Mouse (Mus musculus): Measurements from ENCODE around the gene Jpt2. TPM values are rescaled to one million over a fixed set of nuclear protein-coding genes. Genes with fewer than 3 reads are reported as not detected.
"Not testable (repeated sequence)": the region's sequence is repeated elsewhere in the genome, so short reads cannot be mapped to it uniquely, and the experiment has no call there.

The Jpt2 gene
- 71.0 and 108 TPM in 2 replicates for total RNA-seq (2017)

DNA sequence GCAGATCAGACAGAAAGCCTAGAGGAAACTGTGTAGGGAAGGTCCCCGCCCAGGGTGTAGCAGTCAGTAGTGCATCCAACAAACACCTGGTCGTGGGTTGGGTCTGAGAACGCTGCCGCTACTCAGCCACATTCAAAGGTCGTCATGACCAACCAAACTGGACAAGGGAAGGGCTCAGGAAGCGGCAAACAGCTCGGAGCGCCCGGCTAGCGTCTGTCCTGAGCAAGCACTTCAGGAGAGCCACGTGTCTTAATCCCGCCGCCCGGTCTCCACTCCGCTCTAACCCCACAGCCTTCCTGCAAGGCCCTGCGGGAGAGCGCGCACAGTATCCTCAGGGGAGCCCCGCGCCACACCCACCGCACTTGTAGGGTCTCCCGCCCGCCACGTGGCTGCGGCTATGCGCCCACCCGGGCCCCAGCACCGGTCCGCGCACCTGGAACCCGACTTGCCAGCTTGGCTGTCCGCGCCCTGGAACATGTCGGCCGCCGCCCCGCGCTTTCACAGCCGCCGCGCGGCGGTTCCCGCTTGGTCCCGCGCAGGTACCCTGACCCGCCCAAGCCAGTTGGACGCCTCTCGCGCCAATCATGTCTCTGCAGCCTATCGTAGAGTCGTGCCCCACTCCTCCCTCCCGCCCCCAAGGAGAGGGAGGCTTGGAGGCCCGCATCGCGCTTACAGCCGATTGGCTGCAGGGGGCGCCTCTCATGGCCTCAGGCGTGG, at the start of gene Jpt2:
TSS of gene Jpt2 (minus strand) at position 555 of the 717 bp plus-strand sequence.
- ATAC-seq (replicated peaks in 1 of 2; ENCODE audit: insufficient read depth in 1 of 2, low FRiP score in 2 of 2, low TSS enrichment in 1 of 2, low read depth in 1 of 2, poor library complexity in 2 of 2, severe bottlenecking in 2 of 2) = peak; percentile 99 to 100

- ATAC-seq (replicated peaks in 1 of 2; ENCODE audit: insufficient read depth in 1 of 2, low FRiP score in 2 of 2, low TSS enrichment in 1 of 2, low read depth in 1 of 2, poor library complexity in 2 of 2, severe bottlenecking in 2 of 2) = no peak
Observed at GRCm38 (mm10) chr17:25007480-25007879, 47.0 kb upstream of the Jpt2 start.

DNA sequence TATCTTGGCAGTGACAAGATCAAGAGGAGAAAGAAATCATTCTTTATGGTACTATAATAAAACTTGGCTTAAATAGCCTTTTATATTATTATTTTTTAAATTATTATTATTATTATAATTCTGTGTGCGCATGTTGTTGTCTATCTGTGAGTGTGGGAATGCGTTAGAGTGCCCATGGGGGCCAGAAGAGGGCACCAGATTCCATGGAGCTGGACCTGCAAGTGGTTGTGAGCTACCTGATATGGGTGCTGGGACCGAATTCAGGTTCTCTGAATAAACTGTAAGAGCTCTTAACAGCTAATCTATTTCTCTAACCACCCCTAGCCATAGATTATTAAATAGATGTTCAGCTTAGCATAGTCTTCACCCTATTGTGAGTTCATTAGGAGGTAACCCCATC, 44.6 kb upstream of the Jpt2 start:
- no peak for ATAC-seq (replicated peaks in 1 of 2; ENCODE audit: insufficient read depth in 1 of 2, low FRiP score in 2 of 2, low TSS enrichment in 1 of 2, low read depth in 1 of 2, poor library complexity in 2 of 2, severe bottlenecking in 2 of 2)

GRCm38 (mm10) chr17:24994721-24995120, 34.2 kb upstream of the Jpt2 start:
- no peak for ATAC-seq (replicated peaks in 1 of 2; ENCODE audit: insufficient read depth in 1 of 2, low FRiP score in 2 of 2, low TSS enrichment in 1 of 2, low read depth in 1 of 2, poor library complexity in 2 of 2, severe bottlenecking in 2 of 2)

GRCm38 (mm10) chr17:24987221-24987620, 26.7 kb upstream of the Jpt2 start:
- no peak for ATAC-seq (replicated peaks in 1 of 2; ENCODE audit: insufficient read depth in 1 of 2, low FRiP score in 2 of 2, low TSS enrichment in 1 of 2, low read depth in 1 of 2, poor library complexity in 2 of 2, severe bottlenecking in 2 of 2)

DNA sequence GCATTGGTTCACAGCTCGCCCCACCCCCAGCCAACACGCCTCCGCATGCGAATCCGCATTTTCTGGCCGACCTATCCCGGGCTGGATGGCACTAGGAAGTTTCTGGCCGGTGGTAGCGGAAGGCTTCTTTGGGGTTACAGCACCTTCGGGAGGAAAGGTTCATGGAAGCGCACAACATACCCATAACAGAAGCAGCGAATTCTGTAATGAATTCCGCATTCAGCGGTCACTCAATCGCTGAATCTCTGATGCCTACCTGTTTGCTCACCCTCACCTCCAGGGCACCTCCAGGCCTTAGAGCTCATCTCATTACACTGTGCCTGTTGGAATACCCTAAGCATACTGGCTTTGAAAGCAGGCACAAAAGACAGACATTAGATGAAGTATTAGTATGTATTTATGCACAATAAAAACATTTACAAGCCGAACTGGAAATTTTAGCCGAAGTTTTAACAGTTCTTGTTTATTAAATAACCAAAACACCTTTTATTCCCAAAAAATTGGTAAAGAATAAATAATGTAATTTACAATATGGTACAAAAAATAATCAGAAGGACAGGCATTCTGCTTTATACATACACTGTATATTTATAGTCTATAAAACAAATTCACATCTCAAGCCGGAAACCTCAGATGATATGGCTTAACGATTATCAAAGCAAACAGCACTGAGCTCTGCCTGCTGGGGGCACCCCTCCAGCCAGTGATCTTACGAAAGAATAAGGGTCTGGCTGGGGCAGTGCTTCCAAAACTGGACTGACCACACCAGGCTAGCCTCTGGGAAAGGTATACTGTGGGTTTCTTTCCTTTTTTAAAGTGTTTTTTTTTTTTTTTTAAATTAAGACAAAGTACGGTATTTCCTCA, 595 bp upstream of the Jpt2 start:
- peak in 1 of 2 experiments; percentile 30; a peak in 2 of 4 replicates for ATAC-seq (replicated peaks in 1 of 2; ENCODE audit: insufficient read depth in 1 of 2, low FRiP score in 2 of 2, low TSS enrichment in 1 of 2, low read depth in 1 of 2, poor library complexity in 2 of 2, severe bottlenecking in 2 of 2)

- ATAC-seq (replicated peaks in 1 of 2; ENCODE audit: insufficient read depth in 1 of 2, low FRiP score in 2 of 2, low TSS enrichment in 1 of 2, low read depth in 1 of 2, poor library complexity in 2 of 2, severe bottlenecking in 2 of 2) = no peak
Observed at GRCm38 (mm10) chr17:24959371-24959770, 1.1 kb downstream of the Jpt2 start.

DNA sequence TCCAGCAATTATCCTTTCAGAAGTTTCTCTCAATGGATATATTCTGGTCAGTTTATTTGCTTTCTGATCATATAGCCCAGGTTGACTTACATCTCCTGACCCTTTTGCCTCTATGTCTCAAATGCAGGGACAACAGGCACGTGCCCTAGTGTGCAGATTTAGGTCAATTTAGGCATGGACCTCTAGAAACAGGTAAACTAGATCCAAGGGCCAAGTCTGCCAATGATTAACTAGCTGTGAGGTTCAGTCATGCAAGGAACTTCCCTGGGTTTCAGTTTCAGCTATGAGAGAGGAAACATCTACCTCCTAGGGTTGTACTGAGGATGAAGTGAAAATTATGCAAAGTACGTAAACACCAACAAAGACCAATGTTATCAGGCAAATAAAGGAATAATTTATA, 7.2 kb downstream of the Jpt2 start:
- no peak for ATAC-seq (replicated peaks in 1 of 2; ENCODE audit: insufficient read depth in 1 of 2, low FRiP score in 2 of 2, low TSS enrichment in 1 of 2, low read depth in 1 of 2, poor library complexity in 2 of 2, severe bottlenecking in 2 of 2)

DNA sequence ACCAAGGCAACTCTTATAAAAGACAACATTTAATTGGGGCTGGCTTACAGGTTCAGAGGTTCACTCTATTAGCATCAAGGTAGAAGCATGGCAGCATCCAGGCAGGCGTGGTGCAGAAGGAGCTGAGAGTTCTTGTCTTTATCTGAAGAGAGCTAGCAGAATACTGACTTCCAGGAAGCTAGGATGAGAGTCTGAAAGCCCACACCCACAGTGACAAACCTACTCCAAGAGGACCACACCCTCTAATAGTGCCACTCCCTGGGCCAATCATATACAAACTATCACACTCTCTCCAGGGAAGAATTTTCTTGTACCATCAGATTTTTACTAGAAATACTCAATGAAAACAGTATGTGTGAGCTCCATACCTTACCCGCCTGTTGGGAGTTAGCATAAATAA, 9.8 kb downstream of the Jpt2 start:
- ATAC-seq (replicated peaks in 1 of 2; ENCODE audit: insufficient read depth in 1 of 2, low FRiP score in 2 of 2, low TSS enrichment in 1 of 2, low read depth in 1 of 2, poor library complexity in 2 of 2, severe bottlenecking in 2 of 2) = no peak

- ATAC-seq (replicated peaks in 1 of 2; ENCODE audit: insufficient read depth in 1 of 2, low FRiP score in 2 of 2, low TSS enrichment in 1 of 2, low read depth in 1 of 2, poor library complexity in 2 of 2, severe bottlenecking in 2 of 2) = no peak
Observed at GRCm38 (mm10) chr17:24948204-24948603, 12.3 kb downstream of the Jpt2 start.

GRCm38 (mm10) chr17:24943589-24943988, 16.9 kb downstream of the Jpt2 start:
- not testable (repeated sequence) for ATAC-seq (replicated peaks in 1 of 2; ENCODE audit: insufficient read depth in 1 of 2, low FRiP score in 2 of 2, low TSS enrichment in 1 of 2, low read depth in 1 of 2, poor library complexity in 2 of 2, severe bottlenecking in 2 of 2)

GRCm38 (mm10) chr17:24943036-24943435, 17.5 kb downstream of the Jpt2 start:
- ATAC-seq (replicated peaks in 1 of 2; ENCODE audit: insufficient read depth in 1 of 2, low FRiP score in 2 of 2, low TSS enrichment in 1 of 2, low read depth in 1 of 2, poor library complexity in 2 of 2, severe bottlenecking in 2 of 2) = no peak

GRCm38 (mm10) chr17:24942453-24942852, 18.0 kb downstream of the Jpt2 start:
- peak; percentile 65 to 68 for ATAC-seq (replicated peaks in 1 of 2; ENCODE audit: insufficient read depth in 1 of 2, low FRiP score in 2 of 2, low TSS enrichment in 1 of 2, low read depth in 1 of 2, poor library complexity in 2 of 2, severe bottlenecking in 2 of 2)

DNA sequence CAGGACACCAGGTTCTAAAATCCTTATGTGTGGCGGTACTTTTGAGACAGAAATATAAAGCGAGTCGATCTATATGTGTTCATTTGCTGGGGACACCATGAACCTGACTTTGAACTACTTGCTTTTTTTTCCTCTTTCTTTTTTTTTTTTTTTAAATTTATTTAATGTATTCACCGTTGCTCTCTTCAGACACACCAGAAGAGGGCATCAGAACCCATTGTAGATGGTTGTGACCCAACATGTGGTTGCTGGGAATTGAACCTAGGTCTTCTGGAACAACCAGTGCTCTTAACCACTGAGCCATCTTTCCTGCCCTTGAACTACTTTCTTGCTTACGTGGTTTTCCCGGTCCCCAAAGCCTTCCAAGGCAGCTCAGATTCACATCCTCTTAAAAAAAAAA, 23.2 kb downstream of the Jpt2 start:
- ATAC-seq (replicated peaks in 1 of 2; ENCODE audit: insufficient read depth in 1 of 2, low FRiP score in 2 of 2, low TSS enrichment in 1 of 2, low read depth in 1 of 2, poor library complexity in 2 of 2, severe bottlenecking in 2 of 2) = no peak

- peak; percentile 91 to 96 for ATAC-seq (replicated peaks in 1 of 2; ENCODE audit: insufficient read depth in 1 of 2, low FRiP score in 2 of 2, low TSS enrichment in 1 of 2, low read depth in 1 of 2, poor library complexity in 2 of 2, severe bottlenecking in 2 of 2)
Observed at GRCm38 (mm10) chr17:24936259-24937237, 23.9 kb downstream of the Jpt2 start, which contains the start of gene Mapk8ip3. Mapk8ip3 (minus strand) TSS chr17:24936977.

- no peak for ATAC-seq (replicated peaks in 1 of 2; ENCODE audit: insufficient read depth in 1 of 2, low FRiP score in 2 of 2, low TSS enrichment in 1 of 2, low read depth in 1 of 2, poor library complexity in 2 of 2, severe bottlenecking in 2 of 2)
Observed at GRCm38 (mm10) chr17:24935666-24936065, 24.8 kb downstream of the Jpt2 start.

DNA sequence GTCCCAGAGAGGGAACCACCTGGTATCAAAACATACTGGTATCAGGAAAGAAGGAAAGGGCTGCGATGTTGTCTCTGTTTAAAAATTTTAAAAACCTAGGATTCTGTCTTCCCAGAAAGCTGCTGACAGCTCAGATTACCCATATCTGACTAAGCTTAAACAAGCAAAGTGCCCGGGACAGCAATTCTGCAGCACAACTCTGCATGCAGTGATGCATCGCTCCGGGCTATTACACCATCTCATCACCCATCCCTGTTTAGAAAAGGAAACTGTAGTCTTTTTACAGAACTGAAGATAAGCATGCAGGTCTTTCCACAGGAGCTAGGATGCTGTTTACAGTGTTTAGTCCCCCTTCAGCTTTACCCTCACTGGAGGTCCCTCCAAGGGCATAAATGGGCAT, 25.6 kb downstream of the Jpt2 start:
- ATAC-seq (replicated peaks in 1 of 2; ENCODE audit: insufficient read depth in 1 of 2, low FRiP score in 2 of 2, low TSS enrichment in 1 of 2, low read depth in 1 of 2, poor library complexity in 2 of 2, severe bottlenecking in 2 of 2) = no peak

All from hematopoietic stem cell, adult 5-6 weeks (primary cell).